Mouse (Mus musculus) lung, postnatal 0 days (tissue): ENCODE data around the gene Ifitm6. TPM values are rescaled to one million over a fixed set of nuclear protein-coding genes. Genes with fewer than 3 reads are reported as not detected.
A peak's percentile ranks its signal among the peaks of the same experiment; 100 is the strongest.
"Not testable (repeated sequence)": the region's sequence is repeated elsewhere in the genome, so short reads cannot be mapped to it uniquely, and the experiment has no call there.

Source experiments
- ATAC-seq: fragments of 200-750 bp; cut with Nextera tagmentation; 2 replicates; pipeline ENCODE4 v1.8.0; 2017; ENCODE audit warnings: moderate library complexity
- DNase-seq: peaks from one replicate; pipeline ENCODE4 v3.0.0-alpha.2; 2016; ENCODE audit warnings: low spot score
- H3K27ac ChIP-seq: fragments of 300-500 bp; sonication (generic); 2 replicates; pipeline ENCODE4 v1.5.1; 2014; ENCODE audit warnings: antibody characterized with exemption, mild to moderate bottlenecking, low read length, mixed read lengths
- H3K27me3 ChIP-seq: fragments of 300-500 bp; sonication (generic); replicated peaks from 2 replicates; pipeline ENCODE4 v1.6.1; 2014; ENCODE audit warnings: low read length, mixed read lengths; ENCODE audit not compliant: insufficient read depth
- H3K36me3 ChIP-seq: fragments of 300-500 bp; sonication (generic); 2 replicates; pipeline ENCODE4 v1.6.1; 2014; ENCODE audit warnings: low read length, mixed read lengths; ENCODE audit not compliant: insufficient read depth
- H3K4me1 ChIP-seq: fragments of 300-500 bp; sonication (generic); 2 replicates; pipeline ENCODE4 v1.6.1; 2014; ENCODE audit warnings: antibody characterized with exemption, low read depth, low read length, mixed read lengths; ENCODE audit not compliant: insufficient read depth
- H3K4me2 ChIP-seq: fragments of 300-500 bp; sonication (generic); replicated peaks from 2 replicates; pipeline ENCODE4 v1.6.1; 2014; ENCODE audit warnings: low read depth, mild to moderate bottlenecking, low read length, moderate library complexity, mixed read lengths
- H3K4me3 ChIP-seq: fragments of 300-500 bp; sonication (generic); 2 replicates; pipeline ENCODE4 v1.5.1; 2014; ENCODE audit warnings: low read depth, low read length
- H3K9ac ChIP-seq: fragments of 300-500 bp; sonication (generic); replicated peaks from 2 replicates; pipeline ENCODE4 v1.6.1; 2014; ENCODE audit warnings: low read depth, mild to moderate bottlenecking
- H3K9me3 ChIP-seq: fragments of 300-500 bp; sonication (generic); 2 replicates; pipeline ENCODE4 v1.6.1; 2016; ENCODE audit warnings: low read length, mixed read lengths
- CTCF ChIP-seq: IDR thresholded peaks from 2 replicates; pipeline ENCODE4 v1.5.1; 2016; ENCODE audit warnings: antibody characterized with exemption, mild to moderate bottlenecking
- EP300 ChIP-seq: IDR thresholded peaks from 2 replicates; pipeline ENCODE4 v1.6.1; 2016; ENCODE audit warnings: antibody characterized with exemption, mild to moderate bottlenecking, control low read depth
- WGBS: fragments of 180-500 bp; shearing (Covaris S2); extraction: QIAGEN DNeasy Blood & Tissue Kit; methylation state at CpG from one replicate; pipeline ENCODE4 v1.1.7; 2014; 5-methylcytosine and 5-hydroxymethylcytosine counted together
- polyA plus RNA-seq: library from polyadenylated mRNA; unstranded; fragments of >200 nt; fragmentation: Nextera tagmentation; extraction: Ambion mirVana; gene quantifications from 2 replicates; pipeline ENCODE4 v1.2.1, GENCODE M21; 2015

Gene Ifitm6
- polyA plus RNA-seq, 1 experiment from 2014 or later = 7.7 TPM

GRCm38 (mm10) chr7:140981704-140982103, 36.0 kb downstream of the Ifitm6 start:
- ATAC-seq = no peak
- H3K4me1 ChIP-seq = no peaks in the 10 kb centered on the region
- 86% methylated on average over 8 of the region's 8 CpGs for WGBS

GRCm38 (mm10) chr7:140976720-140977119, 41.0 kb downstream of the Ifitm6 start:
- not testable (repeated sequence) for H3K27ac ChIP-seq, ATAC-seq, H3K4me1 ChIP-seq, H3K27me3 ChIP-seq, H3K9me3 ChIP-seq, DNase-seq, H3K36me3 ChIP-seq, H3K9ac ChIP-seq, H3K4me3 ChIP-seq, H3K4me2 ChIP-seq
- WGBS = 80% methylated on average over 9 of the region's 9 CpGs

More at GRCm38 (mm10) chr7:140981704-140982103, 36.0 kb downstream of the Ifitm6 start:
- Histone ChIP-seq H3K4me3 (no peak overlapping the region), H3K27me3 (no peaks in the 10 kb centered on the region), H3K9ac (no peak overlapping the region), H3K36me3 (no peaks in the 10 kb centered on the region), H3K27ac (no peak overlapping the region), H3K9me3 (peaks cover 3% of the 10 kb centered on the region; the same call in 1 of the 2 replicates), H3K4me2 (no peak overlapping the region)
- DNase-seq = no peak
- TF ChIP-seq EP300 (no peak), CTCF (no peak)

GRCm38 (mm10) chr7:140975465-140975864, 42.3 kb downstream of the Ifitm6 start:
- TF ChIP-seq EP300 (no peak), CTCF (no peak)
- H3K9me3 ChIP-seq = no peaks in the 10 kb centered on the region
- no peaks in the 10 kb centered on the region for H3K36me3 ChIP-seq
- H3K27ac ChIP-seq = peak overlapping the region; percentile 71
- no peak overlapping the region for H3K9ac ChIP-seq
- H3K4me2 ChIP-seq = no peak overlapping the region
- DNase-seq (peak; percentile 81), ATAC-seq (no peak; the same call in 1 of the 2 replicates)
- H3K4me3 ChIP-seq = no peak overlapping the region
- 42% methylated on average over 3 of the region's 3 CpGs for WGBS
- peaks cover 5% of the 10 kb centered on the region; the same call in 1 of the 2 replicates for H3K4me1 ChIP-seq
- H3K27me3 ChIP-seq = no peaks in the 10 kb centered on the region

DNA sequence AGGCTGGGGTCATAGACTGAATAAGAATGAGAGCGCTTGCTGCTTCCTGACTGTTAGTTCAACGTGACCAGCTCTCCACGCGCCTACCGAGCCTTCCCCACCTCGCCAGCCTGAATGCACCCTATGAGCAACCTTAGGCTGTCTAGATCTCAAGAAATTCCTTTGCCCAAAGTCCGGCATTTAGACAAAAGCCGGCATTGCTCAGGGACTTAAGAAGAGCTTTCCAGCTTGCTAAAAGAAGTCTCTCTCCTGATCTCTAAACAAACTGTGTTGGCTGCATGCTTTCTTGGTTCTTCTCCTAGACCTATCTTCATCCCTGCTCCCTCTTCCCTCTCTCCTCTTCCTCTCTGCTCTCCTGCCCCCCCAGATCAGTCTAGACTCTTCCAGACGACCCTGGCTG, 42.8 kb downstream of the Ifitm6 start:
- Histone ChIP-seq H3K27ac (peak overlapping the region; percentile 71), H3K27me3 (no peaks in the 10 kb centered on the region)
- ATAC-seq = no peak

GRCm38 (mm10) chr7:140973396-140974165, 44.1 kb downstream of the Ifitm6 start:
- WGBS = 53% methylated on average over 14 of the region's 14 CpGs
- ATAC-seq (no peak), DNase-seq (peak; percentile 35)
- TF ChIP-seq CTCF = no peak
- TF ChIP-seq EP300 = no peak
- Histone ChIP-seq H3K4me2 (no peak overlapping the region), H3K9ac (no peak overlapping the region), H3K36me3 (no peaks in the 10 kb centered on the region), H3K9me3 (no peaks in the 10 kb centered on the region), H3K27me3 (no peaks in the 10 kb centered on the region), H3K27ac (peak overlapping the region; percentile 38), H3K4me3 (no peak overlapping the region), H3K4me1 (peaks cover 5% of the 10 kb centered on the region; the same call in 1 of the 2 replicates)

More for the DNA sequence above, 42.8 kb downstream of the Ifitm6 start:
- H3K9ac ChIP-seq = no peak overlapping the region
- DNase-seq = no peak
- no peak for TF ChIP-seq CTCF
- TF ChIP-seq EP300 = no peak
- no peaks in the 10 kb centered on the region for H3K36me3 ChIP-seq
- WGBS = 15% methylated on average over 9 of the region's 9 CpGs
- no peaks in the 10 kb centered on the region for H3K9me3 ChIP-seq
- H3K4me3 ChIP-seq = no peak overlapping the region
- H3K4me1 ChIP-seq = peaks cover 5% of the 10 kb centered on the region; the same call in 1 of the 2 replicates
- H3K4me2 ChIP-seq = no peak overlapping the region

DNA sequence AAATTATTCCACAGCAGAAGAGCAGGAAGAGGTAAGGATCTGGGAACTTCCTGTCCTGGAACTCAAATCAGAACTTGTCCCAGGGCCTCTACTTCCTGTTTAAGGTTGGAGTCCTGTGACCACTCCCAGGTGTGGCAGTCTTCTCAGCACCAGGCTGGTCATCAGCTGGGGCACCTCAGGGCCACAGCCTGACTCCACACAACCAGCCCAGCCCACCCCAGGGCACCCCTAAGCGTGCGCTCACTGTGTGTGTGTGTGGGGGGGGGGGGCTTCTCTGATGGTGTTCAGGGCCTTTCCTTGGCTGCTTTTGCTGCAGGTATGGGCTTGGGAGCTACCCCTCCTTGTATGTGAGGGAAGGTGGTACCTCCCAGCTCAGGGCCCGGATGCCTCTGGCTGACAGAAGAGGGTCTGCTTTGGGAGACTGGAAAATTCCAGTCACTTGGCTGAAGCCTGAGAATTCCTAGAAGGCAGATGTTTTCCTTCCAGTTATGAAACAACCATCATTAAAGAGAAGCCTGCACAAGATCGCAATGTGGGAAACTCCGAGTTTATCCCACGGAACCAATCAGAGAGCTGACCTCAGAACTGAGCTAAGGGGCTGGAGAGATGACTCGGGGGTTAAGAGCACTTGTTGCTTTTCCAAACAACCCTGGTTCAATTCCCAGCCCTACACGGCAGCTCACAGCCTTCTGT, 46.1 kb downstream of the Ifitm6 start:
- peak; percentile 61 for ATAC-seq
- peak overlapping the region; percentile 84 for H3K27ac ChIP-seq
- WGBS = 55% methylated on average over 8 of the region's 8 CpGs
- TF ChIP-seq CTCF (no peak), EP300 (peak; percentile 42)
- peak; percentile 83 for DNase-seq
- H3K36me3 ChIP-seq = no peaks in the 10 kb centered on the region
- H3K4me1 ChIP-seq = peaks cover 5% of the 10 kb centered on the region; the same call in 1 of the 2 replicates
- H3K27me3 ChIP-seq = no peaks in the 10 kb centered on the region
- H3K4me3 ChIP-seq = no peak overlapping the region
- H3K9ac ChIP-seq = no peak overlapping the region
- no peak overlapping the region for H3K4me2 ChIP-seq
- no peaks in the 10 kb centered on the region for H3K9me3 ChIP-seq
